Mouse (Mus musculus) kidney, postnatal 36 days (tissue): ENCODE results near the gene Pla1a.

Experiments
- DNase-seq, 2 experiments: peaks; one replicate each; pipeline ENCODE4 v3.0.0; 2021 to 2022; ENCODE audit warnings: mixed read lengths in 2 of 2

Gene Pla1a

DNA sequence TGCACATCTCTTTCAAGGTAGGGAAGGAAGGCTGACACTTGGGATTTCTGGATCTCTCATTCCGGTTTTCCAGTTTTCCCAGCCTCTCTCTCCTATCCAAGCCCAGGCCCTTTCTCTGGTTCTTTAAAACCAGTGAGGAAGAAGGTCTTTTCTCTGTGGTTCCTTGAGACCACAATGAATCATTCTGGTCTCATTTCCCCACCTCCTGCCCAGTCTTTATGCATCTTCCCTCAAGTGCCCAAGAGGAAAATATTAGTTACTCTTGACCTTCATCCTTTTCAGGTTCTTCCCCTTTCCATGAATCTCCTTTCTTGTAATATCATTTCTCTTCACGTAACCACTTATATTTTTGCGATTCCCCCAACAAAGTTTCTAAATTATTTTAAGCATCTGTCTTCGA lies 47.2 kb downstream of the Pla1a start:
- no peak for DNase-seq

GRCm38 (mm10) chr16:38385184-38385634 lies 47.7 kb downstream of the Pla1a start:
- no peak for DNase-seq

GRCm38 (mm10) chr16:38383683-38384082 lies 49.3 kb downstream of the Pla1a start:
- no peak for DNase-seq

- no peak for DNase-seq
These were observed 53.0 kb downstream of the Pla1a start for GRCm38 (mm10) chr16:38379926-38380325.

- DNase-seq = no peak
These were observed 53.5 kb downstream of the Pla1a start for GRCm38 (mm10) chr16:38379493-38379892.

DNA sequence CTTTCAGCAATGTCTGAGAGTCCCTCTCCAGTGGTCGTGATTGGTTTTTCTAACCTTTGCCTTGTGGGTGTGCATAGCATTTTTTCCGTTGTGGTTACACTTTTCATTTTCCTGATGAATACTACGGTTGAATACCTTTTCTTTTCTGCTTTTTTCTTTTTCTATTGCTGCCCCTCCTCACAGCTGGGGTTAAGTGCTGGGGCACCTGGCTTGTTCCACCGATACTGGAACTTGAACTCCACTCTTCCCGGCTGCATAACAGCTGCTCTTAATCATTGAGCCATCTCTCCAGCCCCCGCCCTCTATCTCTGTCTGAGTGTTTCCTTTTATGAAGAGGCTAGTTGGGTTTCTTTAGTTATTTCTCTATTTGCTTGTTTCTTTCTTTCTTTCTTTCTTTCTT lies 53.9 kb downstream of the Pla1a start:
- DNase-seq = peak in 1 of 2 experiments; percentile 26

- no peak for DNase-seq
These were observed 54.4 kb downstream of the Pla1a start for GRCm38 (mm10) chr16:38378591-38378990.

GRCm38 (mm10) chr16:38377546-38377945 lies 55.4 kb downstream of the Pla1a start:
- no peak for DNase-seq

DNA sequence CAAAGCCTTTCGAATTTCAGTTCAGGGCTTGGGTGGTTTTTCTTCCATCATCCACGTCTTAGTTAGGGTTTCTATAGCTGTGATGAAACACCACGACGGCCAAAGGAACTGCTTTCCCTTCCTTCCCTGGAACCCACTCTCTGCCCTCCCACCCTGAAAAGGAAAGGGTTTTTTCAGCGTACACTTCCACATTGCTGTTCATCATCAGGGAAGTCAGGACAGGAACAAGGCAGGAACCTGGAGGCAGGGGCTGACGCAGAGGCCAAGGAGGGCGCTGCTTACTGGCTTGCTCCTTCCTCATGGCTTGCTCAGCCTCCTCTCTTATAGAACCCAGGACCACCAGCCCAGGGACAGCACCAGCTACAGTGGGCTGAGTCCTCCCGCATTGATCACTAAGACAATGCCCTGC lies 56.1 kb downstream of the Pla1a start:
- DNase-seq = peak in 1 of 2 experiments; percentile 27

DNA sequence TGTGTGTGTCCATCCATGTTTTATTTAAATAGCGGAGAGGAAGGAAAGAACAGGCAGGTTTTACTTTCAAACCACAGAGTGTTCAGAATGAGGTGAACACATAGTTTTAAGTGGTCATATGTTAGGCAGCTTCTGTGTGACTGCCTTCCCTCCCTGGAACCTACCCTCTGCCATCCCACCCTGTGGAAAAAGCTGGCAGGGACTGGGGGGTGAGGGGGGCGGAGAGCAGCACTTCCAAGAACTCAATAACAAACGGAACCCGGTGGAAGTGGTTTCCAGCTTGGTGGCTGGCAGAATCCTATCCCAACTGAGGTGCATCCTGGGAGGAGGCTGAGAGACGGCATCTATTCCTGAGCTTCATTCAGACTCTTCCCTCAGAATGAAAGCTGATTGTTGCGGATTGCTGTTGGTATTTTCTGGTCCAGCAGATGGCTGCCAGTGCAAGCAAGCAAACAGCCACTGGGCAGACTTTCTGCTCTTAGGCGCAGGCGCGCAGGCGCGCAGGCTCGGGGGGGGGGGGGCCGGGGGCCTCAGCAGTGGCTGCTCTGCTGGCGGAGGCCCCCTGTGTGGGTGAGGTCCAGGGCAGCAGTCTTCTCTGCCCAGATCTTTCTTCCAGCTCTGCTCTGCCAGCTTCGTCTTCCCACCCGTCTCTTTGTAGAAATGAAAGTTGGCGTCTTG lies 56.6 kb downstream of the Pla1a start:
- peak; percentile 41 to 61 for DNase-seq

GRCm38 (mm10) chr16:38375182-38375581 lies 57.8 kb downstream of the Pla1a start:
- DNase-seq = no peak

- DNase-seq = no peak
These were observed 58.4 kb downstream of the Pla1a start for GRCm38 (mm10) chr16:38374379-38375140.

GRCm38 (mm10) chr16:38373941-38374340 lies 59.0 kb downstream of the Pla1a start:
- DNase-seq = no peak

DNA sequence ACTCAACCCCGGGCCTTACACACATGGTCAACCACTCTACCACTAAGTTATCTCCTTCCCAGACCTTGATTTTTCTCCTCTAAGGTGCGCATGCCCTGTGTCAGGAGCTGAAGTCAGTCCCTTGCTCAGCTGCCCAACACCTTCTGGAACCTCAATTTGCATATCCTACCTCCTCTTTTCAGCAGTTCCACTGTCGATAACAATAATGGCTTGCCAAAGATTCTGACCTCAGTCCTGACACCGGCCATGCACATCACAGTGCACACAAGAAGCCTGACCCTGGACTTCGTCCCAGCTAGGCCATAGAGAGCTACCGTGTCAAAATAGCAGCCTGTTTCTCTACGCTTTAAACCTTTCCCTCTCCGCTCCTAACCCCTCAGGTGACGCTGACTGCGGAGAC lies 59.5 kb downstream of the Pla1a start:
- DNase-seq = no peak

DNA sequence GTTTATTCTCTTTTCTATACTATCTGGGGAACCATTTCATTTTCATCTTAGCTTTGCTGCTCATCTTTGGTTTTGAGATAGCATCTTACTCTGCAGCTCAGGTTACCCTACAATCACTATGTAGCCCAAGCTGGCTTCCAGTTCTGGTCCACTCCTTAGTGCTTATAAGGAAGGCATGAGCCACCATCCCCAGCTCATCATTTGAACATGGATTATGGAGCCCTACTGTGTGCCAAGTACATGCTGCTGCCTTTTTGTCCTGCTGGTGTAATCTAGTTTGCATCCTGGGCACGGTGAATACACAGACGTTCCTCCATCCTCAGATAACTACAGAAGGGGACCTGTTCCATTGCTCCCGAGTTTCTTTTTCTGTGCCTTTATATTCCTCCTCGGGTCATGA lies 60.1 kb downstream of the Pla1a start:
- DNase-seq = no peak

- no peak for DNase-seq
These were observed 61.1 kb downstream of the Pla1a start for GRCm38 (mm10) chr16:38371705-38372296.

DNA sequence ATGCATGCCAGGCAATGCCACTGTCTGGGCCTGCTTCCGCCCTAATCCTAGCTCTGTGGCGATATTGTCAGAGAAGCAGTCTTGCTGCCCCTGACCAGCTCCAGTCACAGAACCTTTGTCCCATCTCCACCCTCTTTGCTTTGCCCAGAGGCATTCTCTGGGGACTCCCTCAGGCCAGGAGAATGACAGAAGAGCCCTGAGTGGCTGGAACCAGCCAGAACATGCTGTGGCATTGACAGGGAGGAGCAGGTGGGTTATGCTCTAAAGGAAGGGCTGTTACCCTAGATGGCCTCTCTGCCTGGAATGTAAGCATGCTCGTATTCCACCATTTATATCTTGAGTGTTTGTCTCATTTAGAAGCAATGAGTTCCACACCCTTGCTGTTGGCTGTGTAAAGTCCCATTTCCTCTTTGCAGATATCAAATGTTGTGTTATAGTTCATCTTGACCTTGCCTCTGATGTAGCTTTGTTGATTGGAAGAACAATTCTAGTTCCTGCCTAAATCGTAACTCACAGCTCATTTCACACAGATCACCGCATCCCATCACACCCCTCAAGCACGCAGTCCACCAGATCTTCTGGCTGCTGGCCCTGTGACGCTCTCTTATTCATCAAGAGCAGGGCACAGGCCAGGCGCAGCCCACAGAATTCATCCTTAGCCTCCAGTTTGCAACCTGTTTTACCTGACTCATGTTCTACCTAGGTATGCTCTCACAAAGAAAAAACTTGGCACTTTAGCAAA lies 62.1 kb downstream of the Pla1a start:
- DNase-seq = no peak

GRCm38 (mm10) chr16:38369992-38370484 lies 62.9 kb downstream of the Pla1a start:
- DNase-seq = no peak

DNA sequence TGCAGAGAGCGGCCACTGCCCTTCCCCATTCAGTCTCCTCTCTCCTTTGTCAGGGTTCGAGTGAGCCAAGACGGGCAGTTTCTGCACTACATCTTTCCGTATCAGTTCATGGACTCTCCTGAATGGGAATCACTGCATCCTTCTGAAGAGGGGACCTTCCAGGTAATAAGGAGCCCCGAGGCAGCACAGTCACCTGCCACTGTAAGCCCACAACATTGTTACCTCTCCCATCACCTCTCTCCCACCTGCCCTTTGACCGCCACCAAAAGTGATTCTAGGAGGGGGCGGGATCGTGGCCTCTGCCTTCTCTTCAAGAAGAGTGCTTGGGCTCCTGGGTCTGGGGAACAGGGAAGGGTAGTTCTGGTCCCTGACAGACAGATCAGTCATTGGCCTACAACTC lies 63.5 kb downstream of the Pla1a start:
- DNase-seq = no peak

DNA sequence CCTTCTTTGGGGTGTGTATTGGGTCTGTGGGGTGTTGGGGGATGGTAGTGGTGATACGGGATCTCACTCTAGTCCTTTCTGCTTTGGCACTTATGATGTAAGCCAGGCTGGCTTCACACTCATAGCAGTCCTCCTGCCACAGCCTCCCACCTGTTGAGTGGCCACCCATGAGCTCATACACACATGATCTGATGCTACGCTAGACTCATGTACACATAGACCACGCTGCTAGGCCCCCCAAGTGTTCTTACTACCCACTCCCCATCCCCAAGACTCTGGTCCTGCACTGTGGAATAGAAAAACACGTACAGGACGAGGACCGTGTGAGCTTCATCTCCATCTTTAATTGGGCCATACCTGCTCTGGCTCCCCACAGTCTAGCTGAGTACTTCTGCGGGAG lies 63.9 kb downstream of the Pla1a start:
- no peak for DNase-seq

DNA sequence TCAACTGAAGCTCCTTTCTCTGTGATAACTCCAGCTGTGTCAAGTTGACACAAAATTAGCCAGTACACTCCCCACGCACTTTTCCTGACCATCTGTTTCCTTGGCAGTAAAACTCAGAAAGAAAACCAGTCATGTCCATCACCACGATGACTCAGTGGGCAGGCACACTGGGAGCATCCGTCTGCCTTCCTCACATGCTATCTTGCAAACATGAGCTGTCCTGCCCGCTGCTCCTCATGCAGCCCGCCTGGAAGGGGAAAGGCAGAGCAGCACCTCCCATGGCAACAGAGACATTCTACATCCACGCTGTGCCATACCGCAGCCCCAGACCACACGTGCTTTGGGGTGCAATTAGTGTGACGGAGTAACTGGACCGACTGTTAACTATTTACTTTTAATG lies 64.6 kb downstream of the Pla1a start:
- no peak for DNase-seq

GRCm38 (mm10) chr16:38366231-38366630 lies 66.7 kb downstream of the Pla1a start:
- no peak for DNase-seq

DNA sequence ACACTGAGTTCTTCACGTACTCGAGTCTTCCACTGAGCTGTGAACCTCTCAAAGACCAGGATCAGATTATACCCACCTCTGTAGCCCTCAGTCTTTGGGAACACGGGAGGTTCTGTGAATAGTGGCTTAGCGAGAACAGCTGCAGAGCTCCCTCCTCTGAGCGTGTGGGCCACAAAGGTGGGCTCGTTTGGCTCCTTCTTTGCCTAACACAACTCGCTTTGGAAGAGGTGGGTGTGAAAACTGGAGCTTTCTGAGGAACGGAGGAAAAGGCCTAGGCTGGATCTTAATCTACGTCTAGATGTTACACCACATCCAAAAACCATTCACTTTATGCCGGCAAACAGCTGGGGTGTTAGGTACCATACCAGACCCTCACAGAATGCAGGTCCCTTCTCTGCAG lies 67.6 kb downstream of the Pla1a start:
- DNase-seq = no peak
